Mouse (Mus musculus) CD4-positive, CD25-positive, alpha-beta regulatory T cell, adult 2 months (primary cell): ENCODE data around the gene Pigx.
A peak's percentile ranks its signal among the peaks of the same experiment; 100 is the strongest.
"Not testable (repeated sequence)": the region's sequence is repeated elsewhere in the genome, so short reads cannot be mapped to it uniquely, and the experiment has no call there.

Experiments used
- DNase-seq: peaks from one replicate; pipeline ENCODE4 v3.0.0-alpha.2; 2012; ENCODE audit warnings: low read depth, low spot score

The Pigx gene

GRCm38 (mm10) chr16:32110951-32111699 is 11.6 kb upstream of the Pigx start:
- peak; percentile 71 for DNase-seq

GRCm38 (mm10) chr16:32108578-32108977 is 9.0 kb upstream of the Pigx start:
- DNase-seq: no peak

GRCm38 (mm10) chr16:32108170-32108569 is 8.6 kb upstream of the Pigx start:
- peak; percentile 76 for DNase-seq

GRCm38 (mm10) chr16:32107342-32108045 is 8.0 kb upstream of the Pigx start:
- peak; percentile 82 for DNase-seq

GRCm38 (mm10) chr16:32105698-32106097 is 6.2 kb upstream of the Pigx start:
- DNase-seq: peak; percentile 62

- DNase-seq: peak; percentile 27
Observed at GRCm38 (mm10) chr16:32102295-32102694, 2.8 kb upstream of the Pigx start.

GRCm38 (mm10) chr16:32098897-32099637 is 473 bp downstream of the Pigx start:
- peak; percentile 36 for DNase-seq

- peak; percentile 60 for DNase-seq
Observed at GRCm38 (mm10) chr16:32097757-32098156, 1.8 kb downstream of the Pigx start.

- DNase-seq: no peak
Observed at GRCm38 (mm10) chr16:32091466-32091865, 8.1 kb downstream of the Pigx start.

GRCm38 (mm10) chr16:32087629-32088443 is 11.7 kb downstream of the Pigx start:
- peak; percentile 73 for DNase-seq

- peak; percentile 90 for DNase-seq
Observed at GRCm38 (mm10) chr16:32078991-32079511, 20.5 kb downstream of the Pigx start, which contains the start of gene Pak2. TSS of gene Pak2 (minus strand) at chr16:32079342.

GRCm38 (mm10) chr16:32078408-32078990 is 21.0 kb downstream of the Pigx start:
- no peak for DNase-seq

GRCm38 (mm10) chr16:32077648-32078407 is 21.7 kb downstream of the Pigx start:
- DNase-seq: peak; percentile 74

GRCm38 (mm10) chr16:32076406-32076805 is 23.1 kb downstream of the Pigx start:
- DNase-seq: no peak

- DNase-seq: no peak
Observed at GRCm38 (mm10) chr16:32075762-32076161, 23.8 kb downstream of the Pigx start.

GRCm38 (mm10) chr16:32070070-32070469 is 29.5 kb downstream of the Pigx start:
- not testable (repeated sequence) for DNase-seq

GRCm38 (mm10) chr16:32068389-32069300 is 30.9 kb downstream of the Pigx start:
- DNase-seq: peak; percentile 55

- no peak for DNase-seq
Observed at GRCm38 (mm10) chr16:32066899-32067298, 32.6 kb downstream of the Pigx start.

GRCm38 (mm10) chr16:32063900-32064299 is 35.6 kb downstream of the Pigx start:
- no peak for DNase-seq
